Mouse (Mus musculus): ENCODE results near the gene Tbx15.

Gene Tbx15

GRCm38 (mm10) chr3:99248831-99249550 lies 8.8 kb downstream of the Tbx15 start:
- DNase-seq (ENCODE audit: low read depth, low spot score): no peak

GRCm38 (mm10) chr3:99249551-99249870 lies 9.3 kb downstream of the Tbx15 start:
- no peak for DNase-seq (ENCODE audit: low read depth, low spot score)

GRCm38 (mm10) chr3:99249906-99250305 lies 9.7 kb downstream of the Tbx15 start:
- no peak for DNase-seq (ENCODE audit: low read depth, low spot score)

- no peak for DNase-seq (ENCODE audit: low read depth, low spot score)
Measured at GRCm38 (mm10) chr3:99251271-99252165, 11.3 kb downstream of the Tbx15 start.

GRCm38 (mm10) chr3:99252461-99253091 lies 12.4 kb downstream of the Tbx15 start:
- no peak for DNase-seq (ENCODE audit: low read depth, low spot score)

GRCm38 (mm10) chr3:99253092-99253488 lies 12.9 kb downstream of the Tbx15 start:
- DNase-seq (ENCODE audit: low read depth, low spot score): peak; percentile 74

GRCm38 (mm10) chr3:99253497-99254451 lies 13.6 kb downstream of the Tbx15 start:
- DNase-seq (ENCODE audit: low read depth, low spot score): no peak

- no peak for DNase-seq (ENCODE audit: low read depth, low spot score)
Measured at GRCm38 (mm10) chr3:99254559-99255151, 14.5 kb downstream of the Tbx15 start.

GRCm38 (mm10) chr3:99255411-99256365 lies 15.5 kb downstream of the Tbx15 start:
- DNase-seq (ENCODE audit: low read depth, low spot score): no peak

- no peak for DNase-seq (ENCODE audit: low read depth, low spot score)
Measured at GRCm38 (mm10) chr3:99256366-99256750, 16.2 kb downstream of the Tbx15 start.

- peak; percentile 71 for DNase-seq (ENCODE audit: low read depth, low spot score)
Measured at GRCm38 (mm10) chr3:99256766-99257165, 16.6 kb downstream of the Tbx15 start.

GRCm38 (mm10) chr3:99257586-99258577 lies 17.7 kb downstream of the Tbx15 start:
- no peak for DNase-seq (ENCODE audit: low read depth, low spot score)

- no peak for DNase-seq (ENCODE audit: low read depth, low spot score)
Measured at GRCm38 (mm10) chr3:99259741-99260270, 19.6 kb downstream of the Tbx15 start.

- DNase-seq (ENCODE audit: low read depth, low spot score): no peak
Measured at GRCm38 (mm10) chr3:99260395-99260794, 20.2 kb downstream of the Tbx15 start.

- no peak for DNase-seq (ENCODE audit: low read depth, low spot score)
Measured at GRCm38 (mm10) chr3:99261371-99261791, 21.2 kb downstream of the Tbx15 start.

- no peak for DNase-seq (ENCODE audit: low read depth, low spot score)
Measured at GRCm38 (mm10) chr3:99261986-99262385, 21.8 kb downstream of the Tbx15 start.

- no peak for DNase-seq (ENCODE audit: low read depth, low spot score)
Measured at GRCm38 (mm10) chr3:99263471-99263903, 23.3 kb downstream of the Tbx15 start.

- DNase-seq (ENCODE audit: low read depth, low spot score): no peak
Measured at GRCm38 (mm10) chr3:99264695-99265094, 24.5 kb downstream of the Tbx15 start.

Data from mesoderm, embryonic 11.5 days (tissue).